Mouse (Mus musculus) stomach, embryonic 14.5 days (tissue): ENCODE measurements around the gene Cetn4. TPM values are rescaled to one million over a fixed set of nuclear protein-coding genes. Genes with fewer than 3 reads are reported as not detected.

Source experiments
- ATAC-seq: fragments of 200-750 bp; cut with Nextera tagmentation; 2 replicates; pipeline ENCODE4 v1.8.0; 2017; ENCODE audit warnings: low read depth, moderate TSS enrichment; ENCODE audit not compliant: insufficient number of reproducible peaks, insufficient read depth, low FRiP score
- H3K27ac ChIP-seq: fragments of 300-500 bp; sonication (generic); 2 replicates; pipeline ENCODE4 v1.5.1; 2014; ENCODE audit warnings: mild to moderate bottlenecking, low read length, moderate library complexity, mixed read lengths
- H3K27me3 ChIP-seq: fragments of 300-500 bp; sonication (generic); 2 replicates; pipeline ENCODE4 v1.6.1; 2014; ENCODE audit warnings: low read length, control low read depth, mixed read lengths; ENCODE audit not compliant: control insufficient read depth, insufficient read depth
- H3K36me3 ChIP-seq: fragments of 300-500 bp; sonication (generic); 2 replicates; pipeline ENCODE4 v1.6.1; 2014; ENCODE audit warnings: mild to moderate bottlenecking, control low read depth, low read length, moderate library complexity, mixed read lengths; ENCODE audit not compliant: control insufficient read depth, insufficient read depth
- H3K4me1 ChIP-seq: fragments of 300-500 bp; sonication (generic); 2 replicates; pipeline ENCODE4 v1.6.1; 2014; ENCODE audit warnings: low read length, control low read depth, mixed read lengths; ENCODE audit not compliant: control insufficient read depth, insufficient read depth
- H3K4me2 ChIP-seq: fragments of 300-500 bp; sonication (generic); replicated peaks from 2 replicates; pipeline ENCODE4 v1.6.1; 2014; ENCODE audit warnings: low read depth, low read length, control low read depth
- H3K4me3 ChIP-seq: fragments of 300-500 bp; sonication (generic); 2 replicates; pipeline ENCODE4 v1.5.1; 2014; ENCODE audit warnings: low read depth, low read length, control low read depth
- H3K9ac ChIP-seq: fragments of 300-500 bp; sonication (generic); replicated peaks from 2 replicates; pipeline ENCODE4 v1.6.1; 2014; ENCODE audit warnings: low read depth, mild to moderate bottlenecking, control low read depth, low read length, moderate library complexity, mixed read lengths
- H3K9me3 ChIP-seq: fragments of 300-500 bp; sonication (generic); 2 replicates; pipeline ENCODE4 v1.6.1; 2016; ENCODE audit warnings: low read depth, low read length, control low read depth; ENCODE audit not compliant: control insufficient read depth
- WGBS: fragments of 180-500 bp; shearing (Covaris S2); extraction: QIAGEN DNeasy Blood & Tissue Kit; methylation state at CpG from one replicate; pipeline ENCODE4 v1.1.7; 2014; 5-methylcytosine and 5-hydroxymethylcytosine counted together
- polyA plus RNA-seq: library from polyadenylated mRNA; unstranded; fragments of >200 nt; fragmentation: Nextera tagmentation; extraction: Ambion mirVana; gene quantifications from 2 replicates; pipeline ENCODE4 v1.2.1, GENCODE M21; 2014

The Cetn4 gene
- polyA plus RNA-seq = 2.0 and 2.3 TPM in 2 replicates

- H3K9me3 ChIP-seq = no peaks in the 10 kb centered on the region
- peak within 1 kb of the TSS; percentile 79 for H3K4me3 ChIP-seq
- no peaks in the 10 kb centered on the region for H3K36me3 ChIP-seq
- peak within 1 kb of the TSS; percentile 83 for H3K27ac ChIP-seq
- peak within 1 kb of the TSS; percentile 62 for H3K4me2 ChIP-seq
- peak; percentile 100 for ATAC-seq
- H3K27me3 ChIP-seq = no peaks in the 10 kb centered on the region
- WGBS = under 1% methylated on average over 54 of the region's 54 CpGs
- H3K9ac ChIP-seq = peak within 1 kb of the TSS; percentile 71
- 0 out of 2 replicates have a peak, but pooled peaks cover 3% of the 10 kb centered on the region for H3K4me1 ChIP-seq
Observed at GRCm38 (mm10) chr3:37312370-37312941, at the start of gene Cetn4, which contains the start of gene Bbs12. TSS of gene Cetn4 (minus strand) at chr3:37312708. TSS of gene Bbs12 (plus strand) at chr3:37312554.

GRCm38 (mm10) chr3:37360729-37361128 lies 48.2 kb upstream of the Cetn4 start:
- no peak overlapping the region for H3K4me3 ChIP-seq
- H3K4me2 ChIP-seq = no peak overlapping the region
- H3K9ac ChIP-seq = no peak overlapping the region
- ATAC-seq = no peak
- H3K27me3 ChIP-seq = no peaks in the 10 kb centered on the region
- 70% methylated on average over 9 of the region's 9 CpGs for WGBS
- no peaks in the 10 kb centered on the region for H3K36me3 ChIP-seq
- no peak overlapping the region for H3K27ac ChIP-seq
- no peaks in the 10 kb centered on the region for H3K9me3 ChIP-seq
- H3K4me1 ChIP-seq = no peaks in the 10 kb centered on the region

- Histone ChIP-seq H3K27me3 (no peaks in the 10 kb centered on the region), H3K4me3 (no peak overlapping the region), H3K9me3 (no peaks in the 10 kb centered on the region), H3K36me3 (no peaks in the 10 kb centered on the region), H3K4me1 (no peaks in the 10 kb centered on the region), H3K4me2 (no peak overlapping the region), H3K9ac (no peak overlapping the region), H3K27ac (no peak overlapping the region)
- ATAC-seq = no peak
- 73% methylated on average over 1 of the region's 1 CpGs for WGBS
Observed at GRCm38 (mm10) chr3:37354737-37355136, 42.2 kb upstream of the Cetn4 start.

GRCm38 (mm10) chr3:37353951-37354481 lies 41.5 kb upstream of the Cetn4 start:
- 0 out of 2 replicates have a peak, but pooled peaks have one; percentile 10 for ATAC-seq
- 74% methylated on average over 10 of the region's 10 CpGs for WGBS
- Histone ChIP-seq H3K9ac (no peak overlapping the region), H3K36me3 (no peaks in the 10 kb centered on the region), H3K27ac (no peak overlapping the region), H3K4me2 (no peak overlapping the region), H3K27me3 (no peaks in the 10 kb centered on the region), H3K4me1 (no peaks in the 10 kb centered on the region), H3K9me3 (no peaks in the 10 kb centered on the region), H3K4me3 (no peak overlapping the region)

- H3K4me1 ChIP-seq = peaks cover 5% of the 10 kb centered on the region; the same call in 1 of the 2 replicates
- no peaks in the 10 kb centered on the region for H3K36me3 ChIP-seq
- no peaks in the 10 kb centered on the region for H3K9me3 ChIP-seq
- H3K4me2 ChIP-seq = no peak overlapping the region
- H3K4me3 ChIP-seq = no peak overlapping the region
- no peaks in the 10 kb centered on the region; the same call in 1 of the 2 replicates for H3K27me3 ChIP-seq
- 55% methylated on average over 7 of the region's 7 CpGs for WGBS
- ATAC-seq = no peak
- H3K9ac ChIP-seq = no peak overlapping the region
- no peak overlapping the region for H3K27ac ChIP-seq
Observed at GRCm38 (mm10) chr3:37350386-37350785, 37.9 kb upstream of the Cetn4 start.

GRCm38 (mm10) chr3:37349166-37349548 lies 36.6 kb upstream of the Cetn4 start:
- ATAC-seq = no peak
- Histone ChIP-seq H3K4me2 (peak overlapping the region; percentile 98), H3K4me3 (peak overlapping the region; percentile 72), H3K27ac (no peak overlapping the region), H3K27me3 (no peaks in the 10 kb centered on the region; the same call in 1 of the 2 replicates), H3K9me3 (no peaks in the 10 kb centered on the region), H3K9ac (peak overlapping the region; percentile 66), H3K4me1 (peaks cover 5% of the 10 kb centered on the region; the same call in 1 of the 2 replicates), H3K36me3 (no peaks in the 10 kb centered on the region)
- WGBS = 13% methylated on average over 8 of the region's 8 CpGs

- Histone ChIP-seq H3K9me3 (no peaks in the 10 kb centered on the region), H3K27ac (no peak within 1 kb of the TSS), H3K27me3 (no peaks in the 10 kb centered on the region; the same call in 1 of the 2 replicates), H3K4me1 (peaks cover 5% of the 10 kb centered on the region; the same call in 1 of the 2 replicates), H3K4me2 (peak within 1 kb of the TSS; percentile 98), H3K9ac (peak within 1 kb of the TSS; percentile 66), H3K4me3 (peak within 1 kb of the TSS; percentile 72), H3K36me3 (no peaks in the 10 kb centered on the region)
- ATAC-seq = 0 out of 2 replicates have a peak, but pooled peaks have one; percentile 51
- WGBS = 2% methylated on average over 64 of the region's 75 CpGs
Observed at GRCm38 (mm10) chr3:37348221-37349165, 36.0 kb upstream of the Cetn4 start, which contains the start of gene Fgf2. TSS of gene Fgf2 (plus strand) at chr3:37348346.

GRCm38 (mm10) chr3:37347671-37348070 lies 35.2 kb upstream of the Cetn4 start:
- Histone ChIP-seq H3K4me2 (peak overlapping the region; percentile 98), H3K9ac (no peak overlapping the region), H3K27me3 (no peaks in the 10 kb centered on the region; the same call in 1 of the 2 replicates), H3K4me3 (peak overlapping the region; percentile 72; the same call in 1 of the 2 replicates), H3K9me3 (no peaks in the 10 kb centered on the region), H3K27ac (no peak overlapping the region), H3K36me3 (no peaks in the 10 kb centered on the region), H3K4me1 (peaks cover 5% of the 10 kb centered on the region; the same call in 1 of the 2 replicates)
- 34% methylated on average over 9 of the region's 9 CpGs for WGBS
- no peak for ATAC-seq
